Comparison of ENCODE assay signal across 21 mouse cellular contexts in genomic region chr2:66464874-66465458, GRCm38 (mm10). TPM values are rescaled to one million over a fixed set of nuclear protein-coding genes. Genes with fewer than 3 reads are reported as not detected.
"Had no signal": no experiment of that assay in that cellular context is flagged by ENCODE, and none has a peak within 500 bp of the region (broad histone marks: within the 10 kb centered on the region; RNA-seq: fewer than 3 reads in every experiment).

No protein-coding gene starts in this region.

- H3K27ac ChIP-seq: intestine, embryonic 15.5 days; liver, embryonic 13.5 days; midbrain, embryonic 10.5 days; midbrain, embryonic 13.5 days; neural tube, embryonic 13.5 days had no signal

- H3K9ac ChIP-seq: intestine, embryonic 15.5 days; liver, embryonic 13.5 days; midbrain, embryonic 13.5 days; neural tube, embryonic 13.5 days had no signal

- H3K4me2 ChIP-seq: intestine, embryonic 15.5 days; liver, embryonic 13.5 days; midbrain, embryonic 13.5 days; neural tube, embryonic 13.5 days had no signal

- H3K9me3 ChIP-seq: intestine, embryonic 15.5 days; liver, embryonic 13.5 days; midbrain, embryonic 10.5 days; midbrain, embryonic 13.5 days; neural tube, embryonic 13.5 days had no signal

- H3K36me3 ChIP-seq: intestine, embryonic 15.5 days; liver, embryonic 13.5 days; midbrain, embryonic 10.5 days; midbrain, embryonic 13.5 days; neural tube, embryonic 13.5 days had no signal

- H3K27me3 ChIP-seq: intestine, embryonic 15.5 days; liver, embryonic 13.5 days; megakaryocyte, embryonic 14.5 days; midbrain, embryonic 13.5 days; neural tube, embryonic 13.5 days had no signal

- DNase-seq: kidney, adult 18-20 months; left cerebral cortex, postnatal 4 days; liver, embryonic 13.5 days; lung, adult 2 months; lung, postnatal 10 days; lung, postnatal 36 days; retina, postnatal 1 day; right cerebral cortex, postnatal 25 days; spleen, adult 18-20 months; thymus, adult 2 months; thymus, postnatal 14 days; thymus, postnatal 4 days had no signal

- ATAC-seq: intestine, embryonic 15.5 days; midbrain, embryonic 13.5 days; midbrain, embryonic 16.5 days had no signal

- H3K4me1 ChIP-seq: intestine, embryonic 15.5 days; liver, embryonic 13.5 days; megakaryocyte, embryonic 14.5 days; midbrain, embryonic 10.5 days; midbrain, embryonic 13.5 days; neural tube, embryonic 13.5 days had no signal

- H3K4me3 ChIP-seq: intestine, embryonic 15.5 days; liver, embryonic 13.5 days; megakaryocyte, embryonic 14.5 days; midbrain, embryonic 10.5 days; midbrain, embryonic 13.5 days; myocyte; neural tube, embryonic 13.5 days had no signal

RNA-seq across cellular contexts. Expression of gene Scn1a, which starts 24.3 kb away (rescaled TPM):
- polyA plus RNA-seq: liver, adult 2 months; liver, embryonic 13.5 days; liver, embryonic 16.5 days; myocyte had no signal
